Mouse (Mus musculus): Measurements from ENCODE around the gene Mapre1. TPM values are rescaled to one million over a fixed set of nuclear protein-coding genes. Genes with fewer than 3 reads are reported as not detected.
"Not testable (repeated sequence)": the region's sequence is repeated elsewhere in the genome, so short reads cannot be mapped to it uniquely, and the experiment has no call there.

Mapre1 gene
- polyA plus RNA-seq, 1 experiment, result 32.4 TPM

DNA sequence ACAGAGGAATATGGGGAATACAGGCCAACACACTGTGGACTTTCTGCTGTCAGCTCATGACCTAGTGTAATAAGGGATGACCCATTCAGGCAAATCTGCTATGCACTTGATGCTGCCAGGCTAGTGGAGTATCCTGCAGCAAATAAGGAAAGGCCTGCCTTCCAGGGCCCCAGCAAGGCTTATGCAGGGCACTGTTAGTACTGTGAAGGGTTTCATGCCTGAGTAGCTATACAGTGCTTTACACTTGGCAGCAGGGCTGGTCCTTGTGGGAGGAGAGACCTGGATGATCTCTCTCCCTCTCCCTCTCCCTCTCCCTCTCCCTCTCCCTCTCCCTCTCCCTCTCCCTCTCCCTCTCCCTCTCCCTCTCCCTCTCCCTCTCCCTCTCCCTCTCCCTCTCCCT is 52.3 kb downstream of the Mapre1 start:
- Histone ChIP-seq H3K4me1 (ENCODE audit: control insufficient read depth, insufficient read depth, low read length) (no peaks in the 10 kb centered on the region), H3K4me3 (replicated peaks; ENCODE audit: control insufficient read depth, low read depth, low read length) (no peak overlapping the region), H3K27ac (ENCODE audit: control insufficient read depth, insufficient read depth, low read depth, low read length, poor library complexity) (no peak overlapping the region)
- no peak for TF ChIP-seq CTCF (IDR thresholded peaks at IDR 0.05; ENCODE audit: control insufficient read depth, insufficient read depth, low read length)
- TF ChIP-seq POLR2A (IDR thresholded peaks at IDR 0.05; ENCODE audit: borderline replicate concordance, control insufficient read depth, low read depth, low read length), result no peak

- WGBS, result 73% methylated on average over 5 of the region's 5 CpGs
- no peak overlapping the region for H3K27ac ChIP-seq (ENCODE audit: control insufficient read depth, insufficient read depth, low read depth, low read length, poor library complexity)
- TF ChIP-seq CTCF (IDR thresholded peaks at IDR 0.05; ENCODE audit: control insufficient read depth, insufficient read depth, low read length), result peak; percentile 35; the same call in 1 of the 2 replicates
- no peak for TF ChIP-seq POLR2A (IDR thresholded peaks at IDR 0.05; ENCODE audit: borderline replicate concordance, control insufficient read depth, low read depth, low read length)
- no peak overlapping the region for H3K4me3 ChIP-seq (replicated peaks; ENCODE audit: control insufficient read depth, low read depth, low read length)
- H3K4me1 ChIP-seq (ENCODE audit: control insufficient read depth, insufficient read depth, low read length), result no peaks in the 10 kb centered on the region
Measured at GRCm38 (mm10) chr2:153795090-153795489, 54.0 kb downstream of the Mapre1 start.

DNA sequence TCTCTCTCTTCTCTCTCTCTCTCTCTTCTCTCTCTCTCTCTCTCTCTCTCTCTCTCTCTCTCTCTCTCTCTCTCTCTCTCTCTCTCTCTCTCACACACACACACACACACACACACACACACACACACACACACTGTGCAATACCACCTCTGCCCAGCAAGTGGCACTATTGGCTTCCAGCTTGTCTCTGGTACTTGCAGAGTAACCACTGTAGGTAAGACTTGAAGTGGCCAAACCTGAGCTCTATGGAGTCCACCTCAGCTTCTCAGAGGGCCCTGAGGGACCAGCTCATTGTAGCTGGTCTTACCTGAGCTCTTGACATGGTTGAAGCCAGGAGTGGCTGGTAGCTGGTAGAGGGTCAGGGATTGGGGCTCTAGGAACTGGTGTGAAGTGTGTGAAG is 66.4 kb downstream of the Mapre1 start:
- peak; percentile 23; the same call in 1 of the 2 replicates for TF ChIP-seq CTCF (IDR thresholded peaks at IDR 0.05; ENCODE audit: control insufficient read depth, insufficient read depth, low read length)
- H3K27ac ChIP-seq (ENCODE audit: control insufficient read depth, insufficient read depth, low read depth, low read length, poor library complexity); H3K4me3 ChIP-seq (replicated peaks; ENCODE audit: control insufficient read depth, low read depth, low read length); H3K4me1 ChIP-seq (ENCODE audit: control insufficient read depth, insufficient read depth, low read length): not testable (repeated sequence)

DNA sequence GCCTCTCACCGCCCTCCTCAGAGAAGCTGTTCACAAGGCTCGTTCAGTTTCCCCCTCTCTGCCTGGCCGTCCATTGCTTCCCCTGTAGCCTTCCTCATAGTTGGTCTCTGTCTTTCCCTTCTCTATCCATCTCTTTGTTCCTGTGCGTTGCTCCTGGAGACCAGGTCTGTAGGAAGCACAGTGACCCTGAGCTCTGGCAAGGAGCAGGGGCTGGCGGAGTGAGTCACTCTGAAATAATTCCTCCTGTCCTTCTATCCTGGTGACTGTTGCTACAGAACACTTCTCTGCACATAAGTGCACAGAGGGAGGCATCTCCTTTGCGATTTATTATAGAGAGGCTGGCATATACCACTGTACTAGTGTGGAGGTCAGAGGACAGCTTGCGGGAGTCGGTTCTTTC is 67.1 kb downstream of the Mapre1 start:
- Histone ChIP-seq H3K27ac (ENCODE audit: control insufficient read depth, insufficient read depth, low read depth, low read length, poor library complexity) (no peak overlapping the region), H3K4me1 (ENCODE audit: control insufficient read depth, insufficient read depth, low read length) (no peaks in the 10 kb centered on the region), H3K4me3 (replicated peaks; ENCODE audit: control insufficient read depth, low read depth, low read length) (no peak overlapping the region)
- TF ChIP-seq CTCF (IDR thresholded peaks at IDR 0.05; ENCODE audit: control insufficient read depth, insufficient read depth, low read length), result no peak
- TF ChIP-seq POLR2A (IDR thresholded peaks at IDR 0.05; ENCODE audit: borderline replicate concordance, control insufficient read depth, low read depth, low read length), result no peak
- 77% methylated on average over 8 of the region's 8 CpGs for WGBS

DNA sequence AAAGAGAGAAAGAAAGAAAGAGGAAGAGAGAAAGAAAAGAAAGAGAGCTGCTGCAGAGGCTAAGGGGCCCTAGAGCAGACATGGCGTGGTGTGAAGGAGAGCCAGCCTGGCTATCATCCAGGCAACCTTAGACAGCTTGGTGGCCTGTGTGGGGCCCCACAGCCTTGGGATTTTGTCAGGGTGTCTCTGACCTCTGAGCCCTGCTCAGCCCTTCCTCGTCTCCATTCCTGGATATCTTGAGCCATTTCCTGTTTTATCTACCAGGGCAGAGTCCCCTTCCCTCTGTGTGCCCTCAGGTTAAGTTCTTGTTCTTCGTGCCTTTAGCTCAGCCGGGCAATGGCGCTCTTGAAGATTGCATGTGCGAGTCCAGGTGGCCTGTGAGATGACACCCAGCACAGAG is 67.8 kb downstream of the Mapre1 start:
- Histone ChIP-seq H3K4me1 (ENCODE audit: control insufficient read depth, insufficient read depth, low read length) (no peaks in the 10 kb centered on the region), H3K27ac (ENCODE audit: control insufficient read depth, insufficient read depth, low read depth, low read length, poor library complexity) (no peak overlapping the region), H3K4me3 (replicated peaks; ENCODE audit: control insufficient read depth, low read depth, low read length) (no peak overlapping the region)
- WGBS, result 74% methylated on average over 6 of the region's 6 CpGs
- TF ChIP-seq CTCF (IDR thresholded peaks at IDR 0.05; ENCODE audit: control insufficient read depth, insufficient read depth, low read length), result no peak
- no peak for TF ChIP-seq POLR2A (IDR thresholded peaks at IDR 0.05; ENCODE audit: borderline replicate concordance, control insufficient read depth, low read depth, low read length)

GRCm38 (mm10) chr2:153809921-153810320 is 68.8 kb downstream of the Mapre1 start:
- WGBS, result 59% methylated on average over 3 of the region's 3 CpGs
- no peaks in the 10 kb centered on the region for H3K4me1 ChIP-seq (ENCODE audit: control insufficient read depth, insufficient read depth, low read length)
- H3K4me3 ChIP-seq (replicated peaks; ENCODE audit: control insufficient read depth, low read depth, low read length), result no peak overlapping the region
- TF ChIP-seq POLR2A (IDR thresholded peaks at IDR 0.05; ENCODE audit: borderline replicate concordance, control insufficient read depth, low read depth, low read length) (no peak), CTCF (IDR thresholded peaks at IDR 0.05; ENCODE audit: control insufficient read depth, insufficient read depth, low read length) (no peak)
- H3K27ac ChIP-seq (ENCODE audit: control insufficient read depth, insufficient read depth, low read depth, low read length, poor library complexity), result no peak overlapping the region

DNA sequence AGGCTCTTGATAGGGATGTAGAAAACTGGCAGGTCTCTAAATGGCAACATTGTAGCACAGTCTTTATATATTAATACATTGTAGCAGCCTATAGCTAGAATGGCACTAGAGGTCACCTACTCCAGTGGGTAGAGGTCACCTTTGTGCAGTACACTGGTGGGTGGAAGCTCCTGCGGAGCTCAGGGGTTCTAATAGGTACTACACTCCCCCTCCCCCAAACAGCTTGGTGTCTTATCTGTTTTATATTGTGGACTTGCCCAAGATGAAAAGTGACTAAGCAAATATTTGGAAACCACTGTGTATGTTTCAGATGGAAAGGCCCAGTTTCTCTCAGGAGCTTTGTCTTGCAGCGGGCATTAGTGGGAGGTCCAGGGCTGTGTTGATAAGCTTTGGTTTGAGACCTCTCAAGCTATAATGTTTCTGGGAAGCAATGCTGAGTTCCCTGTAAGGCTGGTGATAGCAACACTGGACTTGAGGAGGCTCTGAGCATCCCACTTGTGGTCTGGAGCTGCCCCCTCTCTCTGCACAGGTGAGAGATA is 81.0 kb downstream of the Mapre1 start:
- Histone ChIP-seq H3K4me1 (ENCODE audit: control insufficient read depth, insufficient read depth, low read length) (no peaks in the 10 kb centered on the region), H3K4me3 (replicated peaks; ENCODE audit: control insufficient read depth, low read depth, low read length) (no peak overlapping the region), H3K27ac (ENCODE audit: control insufficient read depth, insufficient read depth, low read depth, low read length, poor library complexity) (no peak overlapping the region)
- TF ChIP-seq CTCF (IDR thresholded peaks at IDR 0.05; ENCODE audit: control insufficient read depth, insufficient read depth, low read length), result no peak
- 58% methylated on average over 2 of the region's 2 CpGs for WGBS

Other genes starting within 250 kb of the Mapre1 start
- gene 4930404H24Rik, start 248.5 kb upstream of the Mapre1 start, polyA plus RNA-seq (2011; ENCODE audit: insufficient read depth, insufficient read length, low replicate concordance, missing spikeins), result not detected in 2 replicates
- 4.0 and 7.5 TPM in 2 replicates for gene Nol4l, start 211.3 kb upstream of the Mapre1 start, polyA plus RNA-seq (2011; ENCODE audit: insufficient read depth, insufficient read length, low replicate concordance, missing spikeins)
- 16.0 and 22.0 TPM in 2 replicates for gene Commd7, start 108.5 kb upstream of the Mapre1 start, polyA plus RNA-seq (2011; ENCODE audit: insufficient read depth, insufficient read length, low replicate concordance, missing spikeins)
- 2.3 and 4.5 TPM in 2 replicates for gene Dnmt3b, start 91.8 kb upstream of the Mapre1 start, polyA plus RNA-seq (2011; ENCODE audit: insufficient read depth, insufficient read length, low replicate concordance, missing spikeins)
- gene Dnmt3c, start 44.6 kb upstream of the Mapre1 start, polyA plus RNA-seq (2011; ENCODE audit: insufficient read depth, insufficient read length, low replicate concordance, missing spikeins), result not detected in 2 replicates
- 1.4 TPM in 1 of 2 replicates, not detected in the other for gene Efcab8, start 38.7 kb downstream of the Mapre1 start, polyA plus RNA-seq (2011; ENCODE audit: insufficient read depth, insufficient read length, low replicate concordance, missing spikeins)
- not detected in 2 replicates for gene Sun5, start 129.8 kb downstream of the Mapre1 start, polyA plus RNA-seq (2011; ENCODE audit: insufficient read depth, insufficient read length, low replicate concordance, missing spikeins)
- gene Bpifb2, start 133.8 kb downstream of the Mapre1 start, polyA plus RNA-seq (2011; ENCODE audit: insufficient read depth, insufficient read length, low replicate concordance, missing spikeins), result not detected in 2 replicates
- gene Bpifb6, start 159.1 kb downstream of the Mapre1 start, polyA plus RNA-seq (2011; ENCODE audit: insufficient read depth, insufficient read length, low replicate concordance, missing spikeins), result not detected in 2 replicates
- not detected in 2 replicates for gene Bpifb3, start 177.0 kb downstream of the Mapre1 start, polyA plus RNA-seq (2011; ENCODE audit: insufficient read depth, insufficient read length, low replicate concordance, missing spikeins)
- gene Bpifb4, start 196.9 kb downstream of the Mapre1 start, polyA plus RNA-seq (2011; ENCODE audit: insufficient read depth, insufficient read length, low replicate concordance, missing spikeins), result not detected in 2 replicates
- not detected in 2 replicates for gene Bpifa6, start 233.7 kb downstream of the Mapre1 start, polyA plus RNA-seq (2011; ENCODE audit: insufficient read depth, insufficient read length, low replicate concordance, missing spikeins)